Mouse (Mus musculus): ENCODE data around the gene Hist2h3c1. TPM values are rescaled to one million over a fixed set of nuclear protein-coding genes. Genes with fewer than 3 reads are reported as not detected.
"Not testable (repeated sequence)": the region's sequence is repeated elsewhere in the genome, so short reads cannot be mapped to it uniquely, and the experiment has no call there.

Hist2h3c1 gene
- total RNA-seq, 2 experiments from 2014 or later = not detected

GRCm38 (mm10) chr3:96234914-96235313 is 11.6 kb upstream of the Hist2h3c1 start:
- DNase-seq = no peak

- DNase-seq = no peak
These were observed 10.6 kb upstream of the Hist2h3c1 start for GRCm38 (mm10) chr3:96235836-96236235.

- DNase-seq = no peak
These were observed 9.6 kb upstream of the Hist2h3c1 start for GRCm38 (mm10) chr3:96236834-96237334.

- DNase-seq = no peak
These were observed 9.1 kb upstream of the Hist2h3c1 start for GRCm38 (mm10) chr3:96237335-96237903.

- no peak for DNase-seq
These were observed 8.5 kb upstream of the Hist2h3c1 start for GRCm38 (mm10) chr3:96237904-96238511.

- peak; percentile 30 to 55 for DNase-seq
These were observed 7.3 kb upstream of the Hist2h3c1 start, which contains the start of gene Hist2h3c2 for GRCm38 (mm10) chr3:96238954-96239793. Gene Hist2h3c2, minus strand, starts transcription at chr3:96239127.

GRCm38 (mm10) chr3:96239949-96240798 is 6.3 kb upstream of the Hist2h3c1 start, which contains the start of gene Hist2h2aa2:
Gene Hist2h2aa2, minus strand, starts transcription at chr3:96240276.
- DNase-seq = peak; percentile 91 to 96

GRCm38 (mm10) chr3:96240799-96241197 is 5.7 kb upstream of the Hist2h3c1 start:
- no peak for DNase-seq

- DNase-seq = no peak
These were observed 2.4 kb upstream of the Hist2h3c1 start for GRCm38 (mm10) chr3:96243921-96244572.

- peak; percentile 84 to 87 for DNase-seq
These were observed 1.2 kb upstream of the Hist2h3c1 start, which contains the start of gene Hist2h2aa1 for GRCm38 (mm10) chr3:96245003-96245886. Gene Hist2h2aa1, plus strand, starts transcription at chr3:96245497.

GRCm38 (mm10) chr3:96246018-96246417 is 467 bp upstream of the Hist2h3c1 start:
- not testable (repeated sequence) for DNase-seq

- DNase-seq = no peak
These were observed 1.1 kb downstream of the Hist2h3c1 start for GRCm38 (mm10) chr3:96247356-96248140.

GRCm38 (mm10) chr3:96248141-96249033 is 1.9 kb downstream of the Hist2h3c1 start:
- DNase-seq = no peak

- no peak for DNase-seq
These were observed 2.5 kb downstream of the Hist2h3c1 start for GRCm38 (mm10) chr3:96249034-96249345.

- DNase-seq = no peak
These were observed 4.4 kb downstream of the Hist2h3c1 start for GRCm38 (mm10) chr3:96250890-96251289.

GRCm38 (mm10) chr3:96251787-96252186 is 5.3 kb downstream of the Hist2h3c1 start:
- DNase-seq = no peak

- no peak for DNase-seq
These were observed 8.3 kb downstream of the Hist2h3c1 start for GRCm38 (mm10) chr3:96254683-96255355.
